Mouse (Mus musculus) 416B (cell line): ENCODE measurements around the gene Tmpo.

ENCODE experiments used
- DNase-seq: peaks from one replicate; pipeline ENCODE4 v3.0.0; 2011; ENCODE audit warnings: low read depth

Tmpo gene

GRCm38 (mm10) chr10:91156338-91156737 is 24.8 kb downstream of the Tmpo start:
- no peak for DNase-seq

GRCm38 (mm10) chr10:91153894-91154503 is 27.1 kb downstream of the Tmpo start:
- DNase-seq, result no peak

GRCm38 (mm10) chr10:91145413-91145812 is 35.7 kb downstream of the Tmpo start:
- no peak for DNase-seq

GRCm38 (mm10) chr10:91143313-91144230 is 37.5 kb downstream of the Tmpo start:
- peak; percentile 39 for DNase-seq

GRCm38 (mm10) chr10:91142654-91143191 is 38.4 kb downstream of the Tmpo start:
- no peak for DNase-seq

GRCm38 (mm10) chr10:91141564-91141963 is 39.6 kb downstream of the Tmpo start:
- DNase-seq, result peak; percentile 87

- DNase-seq, result peak; percentile 59
Measured at GRCm38 (mm10) chr10:91139148-91139766, 41.9 kb downstream of the Tmpo start.

- peak; percentile 99 for DNase-seq
Measured at GRCm38 (mm10) chr10:91138317-91138716, 42.8 kb downstream of the Tmpo start.

- DNase-seq, result peak; percentile 84
Measured at GRCm38 (mm10) chr10:91137400-91137799, 43.7 kb downstream of the Tmpo start.

- DNase-seq, result no peak
Measured at GRCm38 (mm10) chr10:91135302-91135972, 45.7 kb downstream of the Tmpo start.

GRCm38 (mm10) chr10:91131565-91131964 is 49.5 kb downstream of the Tmpo start:
- DNase-seq, result no peak

GRCm38 (mm10) chr10:91130792-91131191 is 50.3 kb downstream of the Tmpo start:
- no peak for DNase-seq

GRCm38 (mm10) chr10:91128551-91129160 is 52.5 kb downstream of the Tmpo start:
- no peak for DNase-seq

GRCm38 (mm10) chr10:91127395-91127794 is 53.7 kb downstream of the Tmpo start:
- peak; percentile 60 for DNase-seq

- DNase-seq, result no peak
Measured at GRCm38 (mm10) chr10:91126618-91127355, 54.3 kb downstream of the Tmpo start.

GRCm38 (mm10) chr10:91123828-91124822 is 57.0 kb downstream of the Tmpo start, which contains the start of gene Slc25a3:
Slc25a3 (minus strand) TSS chr10:91124059.
- peak; percentile 99 for DNase-seq

GRCm38 (mm10) chr10:91123281-91123827 is 57.8 kb downstream of the Tmpo start:
- peak; percentile 40 for DNase-seq

- DNase-seq, result no peak
Measured at GRCm38 (mm10) chr10:91122646-91123045, 58.5 kb downstream of the Tmpo start.

GRCm38 (mm10) chr10:91116958-91117357 is 64.2 kb downstream of the Tmpo start:
- no peak for DNase-seq
